Mouse (Mus musculus): ENCODE measurements around the gene Ctla2b. TPM values are rescaled to one million over a fixed set of nuclear protein-coding genes. Genes with fewer than 3 reads are reported as not detected.
"Not testable (repeated sequence)": the region's sequence is repeated elsewhere in the genome, so short reads cannot be mapped to it uniquely, and the experiment has no call there.

The Ctla2b gene
- polyA plus RNA-seq (2012; rRNA removed), result 1.6 TPM in 2 replicates

DNA sequence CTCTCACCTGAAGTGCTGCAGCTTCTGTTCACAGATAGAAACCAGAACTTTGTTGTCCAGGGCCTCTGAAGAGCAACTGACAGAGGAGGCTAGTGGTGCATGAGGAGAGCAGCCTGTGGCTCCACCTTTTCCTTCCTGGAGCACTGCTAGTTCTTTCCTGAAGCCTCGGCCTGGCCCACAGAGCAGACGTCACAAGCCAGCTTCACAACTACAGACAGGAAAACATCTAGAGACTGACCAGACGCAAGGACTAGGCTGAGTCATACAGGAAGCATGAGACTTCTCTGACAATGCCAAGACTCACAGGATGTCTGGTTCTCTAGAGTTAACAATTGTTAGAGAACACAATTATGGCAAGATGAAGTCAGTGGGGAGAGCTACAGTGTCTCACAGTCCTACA is at the start of gene Ctla2b:
TSS of gene Ctla2b (minus strand) at position 120 of the 400 bp plus-strand sequence.
- DNase-seq (ENCODE audit: low read depth), result peak; percentile 3
- TF ChIP-seq CTCF (IDR thresholded peaks at IDR 0.05; ENCODE audit: borderline replicate concordance, extremely low read depth, insufficient read depth, insufficient read length) (no peak), POLR2A (IDR thresholded peaks at IDR 0.05; ENCODE audit: borderline replicate concordance, extremely low read depth, insufficient read depth, insufficient read length, poor library complexity, severe bottlenecking) (no peak)

DNA sequence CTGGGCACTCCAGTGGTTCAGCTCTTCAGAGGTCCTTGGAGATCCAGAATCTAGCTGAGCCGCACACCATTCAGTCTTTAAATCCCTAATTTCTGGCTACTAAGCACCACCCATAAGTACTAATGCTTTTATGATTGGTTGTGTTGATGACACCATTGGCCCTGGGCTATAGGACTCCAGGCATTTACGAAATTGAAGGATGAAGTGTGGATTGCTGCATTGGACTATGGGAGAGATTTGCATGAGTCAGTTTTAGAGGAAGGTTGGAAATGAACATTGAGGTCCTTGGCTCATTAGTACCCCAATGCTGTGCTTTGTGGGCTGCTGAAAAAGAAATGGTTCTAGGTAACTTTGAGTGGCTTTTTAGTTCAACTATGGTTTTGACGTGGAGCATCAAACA is 44.6 kb upstream of the Ctla2b start, which contains the start of gene Tpbpa:
TSS of gene Tpbpa (minus strand) at position 101 of the 400 bp plus-strand sequence.
- not testable (repeated sequence) for DNase-seq (ENCODE audit: low read depth)

DNA sequence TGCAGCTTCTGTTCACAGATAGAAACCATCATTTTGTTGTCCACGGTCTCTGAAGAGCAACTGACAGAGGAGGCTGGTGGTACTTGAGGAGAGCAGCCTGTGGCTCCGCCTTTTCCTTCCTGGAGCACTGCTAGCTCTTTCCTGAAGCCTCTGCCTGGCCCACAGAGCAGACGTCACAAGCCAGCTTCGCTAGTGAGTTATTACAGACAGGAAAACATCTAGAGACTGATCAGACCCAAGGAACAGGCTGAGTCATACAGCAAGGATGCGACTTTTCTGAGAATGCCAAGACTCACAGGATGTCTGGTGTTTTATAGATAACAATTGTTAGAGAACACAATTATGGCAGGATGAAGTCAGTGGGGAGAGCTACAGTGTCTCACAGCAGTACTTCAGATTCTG is 39.3 kb upstream of the Ctla2b start, which contains the start of the genes Gm49391 and Ctla2a:
TSS of gene Gm49391 (minus strand) at position 72 of the 402 bp plus-strand sequence.
TSS of gene Ctla2a (minus strand) at position 126 of the 402 bp plus-strand sequence.
- TF ChIP-seq CTCF (IDR thresholded peaks at IDR 0.05; ENCODE audit: borderline replicate concordance, extremely low read depth, insufficient read depth, insufficient read length), result no peak
- no peak for TF ChIP-seq POLR2A (IDR thresholded peaks at IDR 0.05; ENCODE audit: borderline replicate concordance, extremely low read depth, insufficient read depth, insufficient read length, poor library complexity, severe bottlenecking)
- DNase-seq (ENCODE audit: low read depth), result peak; percentile 1

DNA sequence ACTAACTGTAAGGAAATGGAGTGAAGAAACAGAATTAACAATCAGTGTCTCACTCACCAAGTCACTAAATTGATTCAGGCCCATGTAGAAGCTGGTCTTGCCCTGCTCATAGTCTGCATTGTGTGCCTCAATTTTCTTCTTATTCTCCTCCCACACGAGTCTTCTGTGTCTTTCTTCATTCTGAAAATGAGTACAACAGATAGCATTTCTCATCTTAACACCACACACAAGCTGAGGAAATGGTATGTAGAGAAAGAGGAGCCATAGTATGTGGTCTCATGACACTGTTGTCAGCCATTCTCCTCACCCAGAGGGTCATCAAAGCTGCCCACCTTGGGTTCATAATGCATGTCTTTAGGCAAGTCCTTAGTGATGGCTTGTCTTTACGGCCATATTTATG is 38.2 kb upstream of the Ctla2b start, which contains the start of gene Gm49393:
TSS of gene Gm49393 (minus strand) at position 101 of the 400 bp plus-strand sequence.
- DNase-seq (ENCODE audit: low read depth), result not testable (repeated sequence)

DNA sequence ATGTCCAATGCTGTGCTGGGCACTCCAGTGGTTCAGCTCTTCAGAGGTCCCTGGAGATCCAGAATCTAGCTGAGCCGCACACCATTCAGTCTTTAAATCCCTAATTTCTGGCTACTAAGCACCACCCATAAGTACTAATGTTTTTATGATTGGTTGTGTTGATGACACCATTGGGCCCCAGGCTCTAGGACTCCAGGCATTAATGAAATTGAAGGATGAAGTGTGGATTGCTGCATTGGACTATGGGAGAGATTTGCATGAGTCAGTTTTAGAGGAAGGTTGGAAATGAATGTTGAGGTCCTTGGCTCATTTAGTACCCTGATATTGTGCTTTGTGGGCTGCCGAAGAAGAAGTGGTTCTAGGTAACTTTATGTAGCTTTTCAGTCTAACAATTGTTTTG is 7.5 kb upstream of the Ctla2b start, which contains the start of gene Tpbpb:
TSS of gene Tpbpb (minus strand) at position 101 of the 400 bp plus-strand sequence.
- not testable (repeated sequence) for DNase-seq (ENCODE audit: low read depth)

DNA sequence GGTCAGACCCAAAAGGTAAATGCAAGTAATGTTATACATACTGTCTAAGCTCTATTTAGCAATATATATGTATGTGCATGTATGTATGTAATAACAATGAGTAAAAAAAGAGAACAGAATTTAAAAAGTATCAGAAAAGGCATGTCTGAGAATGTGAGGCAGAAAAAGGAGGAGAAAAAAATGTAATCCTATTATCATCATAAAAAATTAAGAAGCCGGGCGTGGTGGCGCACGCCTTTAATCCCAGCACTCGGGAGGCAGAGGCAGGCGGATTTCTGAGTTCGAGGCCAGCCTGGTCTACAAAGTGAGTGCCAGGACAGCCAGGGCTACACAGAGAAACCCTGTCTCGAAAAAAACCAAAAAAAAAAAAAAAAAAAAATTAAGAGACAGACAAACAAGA is 453 bp downstream of the Ctla2b start, which contains the start of gene Gm49392:
TSS of gene Gm49392 (minus strand) at position 101 of the 400 bp plus-strand sequence.
- DNase-seq (ENCODE audit: low read depth), result not testable (repeated sequence)

DNA sequence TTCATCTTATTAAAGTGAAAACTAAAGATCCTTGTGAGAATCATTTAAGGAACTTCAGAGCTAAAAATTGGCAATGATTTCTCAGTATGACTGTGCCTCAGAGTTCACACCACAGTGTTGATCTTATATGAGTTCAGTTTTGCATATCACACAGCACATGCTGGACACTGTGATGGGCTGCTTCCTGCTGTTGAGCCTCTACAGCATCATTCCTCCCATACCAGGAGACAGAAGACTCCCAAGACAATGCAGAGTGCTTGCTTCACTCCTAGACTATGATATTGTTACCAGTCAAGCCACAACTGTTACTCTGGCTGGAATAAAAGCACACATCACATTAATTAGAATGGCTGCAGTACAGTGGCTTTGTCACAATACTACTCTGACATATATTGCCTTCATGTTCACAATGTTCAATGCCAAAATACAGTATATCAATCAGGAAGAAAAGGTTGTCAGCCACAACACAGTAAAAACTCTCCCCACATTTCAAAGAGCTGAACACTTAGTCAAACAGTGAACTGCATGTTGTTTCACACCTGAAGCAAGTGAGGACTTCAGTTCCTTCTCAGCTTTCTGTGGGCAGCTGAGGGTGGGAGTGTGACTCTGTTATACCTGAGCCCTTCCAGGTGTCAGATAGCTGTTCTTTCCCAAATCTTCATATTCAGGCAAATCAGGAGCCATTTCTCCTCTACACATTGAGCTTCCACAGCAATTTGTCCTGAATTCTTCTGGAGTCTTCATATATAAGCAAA is 1.7 kb downstream of the Ctla2b start:
- DNase-seq (ENCODE audit: low read depth), result no peak
- TF ChIP-seq POLR2A (IDR thresholded peaks at IDR 0.05; ENCODE audit: borderline replicate concordance, extremely low read depth, insufficient read depth, insufficient read length, poor library complexity, severe bottlenecking) (no peak), CTCF (IDR thresholded peaks at IDR 0.05; ENCODE audit: borderline replicate concordance, extremely low read depth, insufficient read depth, insufficient read length) (no peak)

DNA sequence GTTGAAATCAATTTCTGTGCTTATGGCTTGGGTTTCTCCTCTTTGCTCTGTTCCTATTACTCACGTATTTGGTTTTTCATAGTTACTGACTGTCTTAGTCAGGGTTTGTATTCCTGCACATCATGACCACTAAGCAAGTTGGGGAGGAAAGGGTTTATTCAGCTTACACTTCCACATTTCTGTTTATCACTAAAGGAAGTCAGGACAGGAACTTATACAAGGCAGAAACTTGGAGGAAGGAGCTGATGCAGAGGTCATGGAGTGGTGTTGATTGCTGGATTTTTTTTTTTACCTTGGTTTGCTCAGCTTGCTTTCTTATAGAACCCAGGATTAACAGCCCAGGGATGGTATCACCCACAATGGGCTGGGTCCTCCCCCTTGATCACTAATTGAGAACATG is 4.9 kb downstream of the Ctla2b start:
- TF ChIP-seq POLR2A (IDR thresholded peaks at IDR 0.05; ENCODE audit: borderline replicate concordance, extremely low read depth, insufficient read depth, insufficient read length, poor library complexity, severe bottlenecking) (no peak), CTCF (IDR thresholded peaks at IDR 0.05; ENCODE audit: borderline replicate concordance, extremely low read depth, insufficient read depth, insufficient read length) (no peak)
- no peak for DNase-seq (ENCODE audit: low read depth)

DNA sequence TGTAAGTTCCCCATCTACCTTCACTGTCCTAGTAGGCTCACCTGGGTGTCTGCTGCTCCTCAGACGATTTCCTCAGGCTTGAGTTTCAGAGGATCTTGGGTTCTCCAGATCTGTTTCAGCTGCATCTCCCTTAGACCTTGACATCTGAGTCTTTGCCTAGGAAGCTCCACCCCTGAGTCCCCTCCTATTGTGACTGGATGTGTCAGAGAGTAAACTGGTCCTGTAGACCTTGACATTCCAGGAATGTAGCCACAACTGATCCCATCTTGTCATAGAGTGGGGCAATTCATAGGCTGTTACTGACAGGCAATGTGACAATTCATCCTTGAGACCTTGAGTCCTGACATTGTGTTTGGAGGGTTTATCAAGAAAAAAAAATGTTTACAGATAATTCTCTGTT is 33.0 kb downstream of the Ctla2b start, which contains the start of gene 4930486L24Rik:
TSS of gene 4930486L24Rik (minus strand) at position 195 of the 400 bp plus-strand sequence.
- DNase-seq (ENCODE audit: low read depth), result no peak

DNA sequence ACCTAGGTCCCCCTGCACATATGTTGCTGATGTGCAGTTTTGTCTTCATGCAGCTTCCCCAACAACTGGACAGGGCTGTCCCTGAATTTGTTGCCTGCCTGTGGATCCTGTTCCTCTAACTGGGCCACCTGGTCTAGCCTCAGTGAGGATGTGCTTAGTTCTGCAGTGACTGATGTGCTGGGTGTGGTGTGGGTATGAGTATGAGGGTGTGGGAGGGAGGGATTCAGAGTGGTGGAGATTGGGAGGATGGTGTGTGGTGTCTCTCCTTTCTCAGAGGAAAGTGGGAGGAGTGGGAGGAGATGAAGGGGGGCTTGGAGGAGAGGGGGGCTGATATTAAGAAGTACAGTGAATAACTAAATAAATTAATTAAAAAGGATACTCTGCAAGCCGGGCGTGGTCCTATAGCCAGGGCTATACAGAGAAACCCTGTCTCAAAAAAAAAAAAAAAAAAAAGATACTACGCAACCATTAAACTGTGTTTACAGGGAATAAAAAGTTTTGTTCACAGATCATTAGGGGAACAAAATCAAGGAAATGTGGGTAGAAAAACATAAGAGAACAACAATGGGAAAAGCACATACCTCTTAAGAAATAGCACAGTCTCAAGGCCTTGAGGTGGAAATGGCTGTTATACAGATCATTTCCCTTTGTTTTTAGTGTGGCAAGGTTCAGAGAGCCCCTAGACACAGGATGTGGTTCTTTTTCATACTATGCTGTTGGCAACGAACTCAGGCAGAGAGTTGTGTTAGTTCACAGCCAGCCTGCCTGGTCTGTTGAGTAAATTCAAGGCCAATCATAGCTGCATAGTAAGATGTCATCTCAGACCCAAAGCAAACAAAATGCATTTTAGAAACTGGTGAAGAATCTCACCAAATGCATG is 48.8 kb downstream of the Ctla2b start:
- DNase-seq (ENCODE audit: low read depth), result no peak
- TF ChIP-seq POLR2A (IDR thresholded peaks at IDR 0.05; ENCODE audit: borderline replicate concordance, extremely low read depth, insufficient read depth, insufficient read length, poor library complexity, severe bottlenecking) (no peak), CTCF (IDR thresholded peaks at IDR 0.05; ENCODE audit: borderline replicate concordance, extremely low read depth, insufficient read depth, insufficient read length) (no peak)

More for the DNA sequence above, 33.0 kb downstream of the Ctla2b start, which contains the start of gene 4930486L24Rik:
- TF ChIP-seq CTCF (IDR thresholded peaks at IDR 0.05; ENCODE audit: borderline replicate concordance, extremely low read depth, insufficient read depth, insufficient read length) (no peak), POLR2A (IDR thresholded peaks at IDR 0.05; ENCODE audit: borderline replicate concordance, extremely low read depth, insufficient read depth, insufficient read length, poor library complexity, severe bottlenecking) (no peak)

Other genes starting within 250 kb of the Ctla2b start
- gene BC051665, start 111.1 kb downstream of the Ctla2b start, polyA plus RNA-seq (2012; rRNA removed), result not detected in 2 replicates
- not detected in 2 replicates for gene Ctsll3, start 94.6 kb downstream of the Ctla2b start, polyA plus RNA-seq (2012; rRNA removed)
- 0.08 and 0.14 TPM in 2 replicates for gene 4930486L24Rik, start 33.0 kb downstream of the Ctla2b start, polyA plus RNA-seq (2012; rRNA removed)
- gene Gm49392, start 553 bp downstream of the Ctla2b start, polyA plus RNA-seq (2012; rRNA removed), result not detected in 2 replicates
- 0.27 and 0.39 TPM in 2 replicates for gene Tpbpb, start 7.4 kb upstream of the Ctla2b start, polyA plus RNA-seq (2012; rRNA removed)
- gene Gm49393, start 38.1 kb upstream of the Ctla2b start, polyA plus RNA-seq (2012; rRNA removed), result not detected in 2 replicates
- gene Gm49391, start 39.1 kb upstream of the Ctla2b start, polyA plus RNA-seq (2012; rRNA removed), result 2.0 and 3.1 TPM in 2 replicates
- gene Ctla2a, start 39.2 kb upstream of the Ctla2b start, polyA plus RNA-seq (2012; rRNA removed), result 5.8 and 10.6 TPM in 2 replicates
- 0.78 and 2.0 TPM in 2 replicates for gene Tpbpa, start 44.5 kb upstream of the Ctla2b start, polyA plus RNA-seq (2012; rRNA removed)
- gene Ctsj, start 108.5 kb upstream of the Ctla2b start, polyA plus RNA-seq (2012; rRNA removed), result 0.05 and 0.34 TPM in 2 replicates
- 0.05 TPM in 1 of 2 replicates, not detected in the other for gene Ctsq, start 143.2 kb upstream of the Ctla2b start, polyA plus RNA-seq (2012; rRNA removed)

All from brain, embryonic 14.5 days (tissue).